Mouse (Mus musculus) stomach, embryonic 16.5 days (tissue): ENCODE measurements around the gene Col4a1. TPM values are rescaled to one million over a fixed set of nuclear protein-coding genes. Genes with fewer than 3 reads are reported as not detected.

Experiments
- ATAC-seq: fragments of 200-750 bp; cut with Nextera tagmentation; 2 replicates; pipeline ENCODE4 v1.8.0; 2017; ENCODE audit warnings: moderate number of reproducible peaks, moderate TSS enrichment; ENCODE audit not compliant: insufficient read depth, low FRiP score
- H3K27ac ChIP-seq: fragments of 300-500 bp; sonication (generic); 2 replicates; pipeline ENCODE4 v1.5.1; 2014; ENCODE audit warnings: low read length
- H3K27me3 ChIP-seq: fragments of 300-500 bp; sonication (generic); 2 replicates; pipeline ENCODE4 v1.6.1; 2014; ENCODE audit warnings: low read length, control low read depth, mixed read lengths; ENCODE audit not compliant: control insufficient read depth, insufficient read depth
- H3K36me3 ChIP-seq: fragments of 300-500 bp; sonication (generic); 2 replicates; pipeline ENCODE4 v1.6.1; 2014; ENCODE audit warnings: low read length; ENCODE audit not compliant: control insufficient read depth, insufficient read depth
- H3K4me1 ChIP-seq: fragments of 300-500 bp; sonication (generic); 2 replicates; pipeline ENCODE4 v1.6.1; 2014; ENCODE audit warnings: low read length, control low read depth, mixed read lengths; ENCODE audit not compliant: control insufficient read depth, insufficient read depth
- H3K4me2 ChIP-seq: fragments of 300-500 bp; sonication (generic); 2 replicates; pipeline ENCODE4 v1.6.1; 2014; ENCODE audit warnings: low read depth, low read length, mixed read lengths
- H3K4me3 ChIP-seq: fragments of 300-500 bp; sonication (generic); replicated peaks from 2 replicates; pipeline ENCODE4 v1.5.1; 2014; ENCODE audit warnings: mild to moderate bottlenecking, low read length
- H3K9ac ChIP-seq: fragments of 300-500 bp; sonication (generic); 2 replicates; pipeline ENCODE4 v1.6.1; 2014; ENCODE audit warnings: low read length
- H3K9me3 ChIP-seq: fragments of 300-500 bp; sonication (generic); replicated peaks from 2 replicates; pipeline ENCODE4 v1.6.1; 2016; ENCODE audit warnings: low read length, control low read depth; ENCODE audit not compliant: control insufficient read depth
- WGBS: fragments of 180-500 bp; shearing (Covaris S2); extraction: QIAGEN DNeasy Blood & Tissue Kit; methylation state at CpG from one replicate; pipeline ENCODE4 v1.1.7; 2014; 5-methylcytosine and 5-hydroxymethylcytosine counted together
- polyA plus RNA-seq: library from polyadenylated mRNA; unstranded; fragments of >200 nt; fragmentation: Nextera tagmentation; extraction: Ambion mirVana; gene quantifications from 2 replicates; pipeline ENCODE4 v1.2.1, GENCODE M21; 2015

Gene Col4a1
- polyA plus RNA-seq, 1 experiment from 2014 or later: 207 TPM

DNA sequence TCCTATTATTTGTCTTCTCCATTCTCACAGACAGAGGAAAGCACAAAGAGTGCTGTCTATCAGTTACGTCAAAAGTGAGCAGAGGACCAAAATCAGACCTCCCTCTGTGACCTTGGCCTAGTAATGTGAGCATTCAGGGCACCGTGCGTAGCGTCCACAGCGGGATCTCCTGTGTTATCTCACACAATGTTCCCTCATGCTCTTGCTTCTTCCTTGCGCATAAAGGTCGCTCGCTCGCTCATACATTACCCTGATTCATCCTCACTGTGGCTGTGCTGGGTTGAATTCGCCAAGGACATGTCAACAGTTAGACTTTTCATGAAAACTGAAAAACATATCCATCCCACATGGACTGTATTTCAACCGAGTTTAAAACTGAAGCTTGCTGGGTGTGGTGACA is 115.4 kb downstream of the Col4a1 start:
- WGBS: 88% methylated on average over 11 of the region's 11 CpGs
- Histone ChIP-seq H3K4me1 (0 out of 2 replicates have a peak, but pooled peaks cover 2% of the 10 kb centered on the region), H3K9me3 (no peaks in the 10 kb centered on the region), H3K4me2 (no peak overlapping the region), H3K9ac (no peak overlapping the region), H3K27ac (no peak overlapping the region), H3K4me3 (no peak overlapping the region), H3K36me3 (no peaks in the 10 kb centered on the region), H3K27me3 (no peaks in the 10 kb centered on the region)
- ATAC-seq: no peak

- Histone ChIP-seq H3K9ac (no peak overlapping the region), H3K4me2 (no peak overlapping the region), H3K27me3 (peaks cover 7% of the 10 kb centered on the region; the same call in 1 of the 2 replicates), H3K4me1 (peaks cover 8% of the 10 kb centered on the region), H3K9me3 (no peaks in the 10 kb centered on the region), H3K27ac (peak overlapping the region; percentile 11; the same call in 1 of the 2 replicates), H3K4me3 (no peak overlapping the region), H3K36me3 (no peaks in the 10 kb centered on the region)
- ATAC-seq: no peak
- 28% methylated on average over 12 of the region's 12 CpGs for WGBS
Measured at GRCm38 (mm10) chr8:11192719-11193324, 119.8 kb downstream of the Col4a1 start.

- H3K9me3 ChIP-seq: no peaks in the 10 kb centered on the region
- H3K36me3 ChIP-seq: no peaks in the 10 kb centered on the region
- WGBS: 1% methylated on average over 46 of the region's 46 CpGs
- H3K4me2 ChIP-seq: peak overlapping the region; percentile 72
- peaks cover 10% of the 10 kb centered on the region; the same call in 1 of the 2 replicates for H3K27me3 ChIP-seq
- H3K4me1 ChIP-seq: peaks cover 7% of the 10 kb centered on the region
- peak overlapping the region; percentile 70 for H3K9ac ChIP-seq
- H3K4me3 ChIP-seq: peak overlapping the region; percentile 49
- H3K27ac ChIP-seq: no peak overlapping the region
- peak; percentile 57; the same call in 1 of the 2 replicates for ATAC-seq
Measured at GRCm38 (mm10) chr8:11187581-11188271, 124.9 kb downstream of the Col4a1 start.

DNA sequence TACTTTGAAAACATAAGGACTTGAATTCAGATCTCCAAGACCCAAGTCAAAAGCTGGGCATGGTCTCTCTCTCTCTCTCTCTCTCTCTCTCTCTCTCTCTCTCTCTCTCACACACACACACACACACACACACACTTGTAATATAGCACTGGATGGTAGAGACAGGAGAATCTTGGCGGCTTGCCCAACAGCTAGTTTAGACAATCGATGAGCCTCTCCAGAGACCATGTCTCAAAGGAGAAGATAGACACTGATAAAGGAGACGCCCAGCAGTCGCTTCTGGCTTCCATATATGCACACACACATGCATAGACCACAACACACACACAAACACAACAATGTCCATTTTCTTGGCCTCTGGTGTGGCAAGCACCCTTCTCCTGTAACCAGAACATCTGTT is 126.2 kb downstream of the Col4a1 start:
- Histone ChIP-seq H3K27me3 (peaks cover 10% of the 10 kb centered on the region; the same call in 1 of the 2 replicates), H3K4me2 (no peak overlapping the region), H3K9ac (no peak overlapping the region), H3K36me3 (no peaks in the 10 kb centered on the region), H3K9me3 (no peaks in the 10 kb centered on the region), H3K4me1 (peaks cover 7% of the 10 kb centered on the region), H3K27ac (no peak overlapping the region), H3K4me3 (no peak overlapping the region)
- no peak for ATAC-seq
- WGBS: 50% methylated on average over 4 of the region's 4 CpGs

- Histone ChIP-seq H3K27ac (no peak overlapping the region), H3K9ac (no peak overlapping the region; the same call in 1 of the 2 replicates), H3K27me3 (peaks cover 7% of the 10 kb centered on the region; the same call in 1 of the 2 replicates), H3K36me3 (no peaks in the 10 kb centered on the region), H3K4me3 (no peak overlapping the region), H3K4me1 (peaks cover 7% of the 10 kb centered on the region), H3K9me3 (no peaks in the 10 kb centered on the region), H3K4me2 (no peak overlapping the region)
- 89% methylated on average over 2 of the region's 2 CpGs for WGBS
- no peak for ATAC-seq
Measured at GRCm38 (mm10) chr8:11185672-11186071, 127.0 kb downstream of the Col4a1 start.

GRCm38 (mm10) chr8:11183611-11184031 is 129.0 kb downstream of the Col4a1 start:
- no peak for ATAC-seq
- Histone ChIP-seq H3K27me3 (peaks cover 7% of the 10 kb centered on the region; the same call in 1 of the 2 replicates), H3K4me1 (peaks cover 7% of the 10 kb centered on the region), H3K9me3 (no peaks in the 10 kb centered on the region), H3K36me3 (no peaks in the 10 kb centered on the region), H3K27ac (no peak overlapping the region), H3K9ac (no peak overlapping the region), H3K4me2 (no peak overlapping the region), H3K4me3 (no peak overlapping the region)
- WGBS: 53% methylated on average over 9 of the region's 9 CpGs

DNA sequence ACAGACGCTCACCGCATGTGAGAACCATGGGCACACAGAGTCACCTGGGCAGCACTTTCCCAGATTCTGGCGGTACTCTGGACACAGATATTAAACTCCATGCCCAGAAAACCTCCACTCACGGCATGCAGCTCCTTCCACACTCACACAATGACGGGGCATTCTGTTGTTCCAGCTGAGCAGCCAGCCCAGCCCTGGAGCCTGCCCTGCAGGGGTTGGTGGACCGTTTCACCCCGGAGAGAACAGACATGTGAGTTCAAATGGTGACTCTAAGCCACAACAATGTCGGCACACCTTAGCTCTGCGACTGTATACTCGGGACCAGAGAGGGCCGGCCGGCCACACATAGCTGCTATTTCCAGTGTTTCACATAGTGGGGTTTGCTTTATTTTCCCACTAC is 130.0 kb downstream of the Col4a1 start:
- Histone ChIP-seq H3K4me3 (no peak overlapping the region), H3K36me3 (no peaks in the 10 kb centered on the region), H3K27me3 (0 out of 2 replicates have a peak, but pooled peaks cover under 1% of the 10 kb centered on the region), H3K27ac (no peak overlapping the region), H3K4me2 (no peak overlapping the region), H3K9ac (no peak overlapping the region), H3K9me3 (no peaks in the 10 kb centered on the region), H3K4me1 (no peaks in the 10 kb centered on the region)
- WGBS: 84% methylated on average over 12 of the region's 12 CpGs
- ATAC-seq: no peak

DNA sequence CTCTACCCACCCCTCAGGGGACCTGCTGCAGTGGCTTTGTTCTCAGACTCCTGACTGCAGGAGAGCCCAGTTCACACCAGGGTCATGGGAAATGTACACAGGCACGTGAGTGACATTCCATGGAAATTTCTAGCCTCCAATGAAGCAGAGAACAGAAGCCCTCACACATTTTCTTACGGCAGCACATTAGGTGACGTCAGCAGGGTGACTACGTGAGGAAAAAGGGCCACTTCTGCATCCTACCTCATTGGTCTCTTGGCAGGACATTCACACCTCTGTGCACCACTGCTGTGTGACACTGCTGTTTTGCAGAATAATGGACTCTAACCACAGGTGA is 130.5 kb downstream of the Col4a1 start:
- H3K9ac ChIP-seq: no peak overlapping the region
- WGBS: 42% methylated on average over 4 of the region's 4 CpGs
- H3K9me3 ChIP-seq: no peaks in the 10 kb centered on the region
- H3K27ac ChIP-seq: no peak overlapping the region
- no peak overlapping the region for H3K4me3 ChIP-seq
- no peaks in the 10 kb centered on the region for H3K4me1 ChIP-seq
- no peak for ATAC-seq
- H3K36me3 ChIP-seq: no peaks in the 10 kb centered on the region
- H3K27me3 ChIP-seq: no peaks in the 10 kb centered on the region
- H3K4me2 ChIP-seq: no peak overlapping the region

DNA sequence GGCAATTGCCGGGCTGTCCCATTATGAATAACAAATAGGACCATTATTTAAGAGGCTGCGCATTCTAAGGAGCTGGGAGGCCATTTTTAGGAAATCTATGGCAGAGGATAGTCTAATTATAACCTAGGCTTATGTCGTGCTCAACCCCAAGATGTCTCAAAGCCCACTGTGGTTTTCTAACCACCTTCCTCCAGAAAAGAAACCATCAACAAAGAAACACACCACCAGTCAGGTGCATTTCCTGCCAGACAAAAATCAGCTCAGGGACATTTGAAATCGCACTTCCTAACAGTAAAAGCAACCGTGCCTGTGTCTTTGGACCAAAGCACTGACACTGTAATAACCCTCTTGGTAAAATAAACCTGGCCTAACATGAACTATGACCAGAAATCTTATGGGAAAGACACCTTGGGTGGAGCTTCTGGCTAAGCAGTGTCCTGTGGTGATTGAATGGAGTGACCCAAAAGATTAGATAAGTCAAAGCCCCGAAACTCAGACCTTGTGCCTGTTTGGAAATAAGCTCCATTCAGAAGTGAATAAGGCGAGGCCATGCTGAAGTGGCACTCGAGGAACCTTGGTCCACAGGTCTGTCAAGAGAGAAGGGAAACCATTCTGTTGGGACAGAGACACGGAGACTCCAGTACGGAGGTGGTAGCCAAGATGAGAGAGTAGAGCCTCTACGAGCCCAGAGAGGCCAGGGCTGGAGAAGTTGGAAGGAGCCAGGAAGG is 131.0 kb downstream of the Col4a1 start:
- Histone ChIP-seq H3K9me3 (no peaks in the 10 kb centered on the region), H3K4me1 (no peaks in the 10 kb centered on the region), H3K27ac (no peak overlapping the region), H3K4me2 (no peak overlapping the region), H3K9ac (no peak overlapping the region), H3K4me3 (no peak overlapping the region), H3K36me3 (no peaks in the 10 kb centered on the region), H3K27me3 (no peaks in the 10 kb centered on the region)
- no peak for ATAC-seq
- WGBS: 74% methylated on average over 11 of the region's 11 CpGs
